ENCODE assay signal across 14 mouse cellular contexts in genomic region chr10:3978326-3978725, GRCm38 (mm10). TPM values are rescaled to one million over a fixed set of nuclear protein-coding genes. Genes with fewer than 3 reads are reported as not detected.
DNase-seq lines count a peak whose midpoint lies in the region; ATAC-seq and TF ChIP-seq lines count a peak whose summit lies in the region.
"Had no signal": no experiment of that assay in that cellular context is flagged by ENCODE, and none has a peak within 500 bp of the region (broad histone marks: within the 10 kb centered on the region; RNA-seq: fewer than 3 reads in every experiment).

No protein-coding gene starts in this region.

- peak overlapping the region; percentile 41; the same call in 1 of the 2 replicates for H3K27ac ChIP-seq in neural tube, embryonic 15.5 days (replicated peaks)
- no peak overlapping the region for H3K27ac ChIP-seq in intestine, embryonic 14.5 days (ENCODE audit: low read depth)
- H3K27ac ChIP-seq in stomach, postnatal 0 days (replicated peaks) = peak overlapping the region; percentile 35; the same call in 1 of the 2 replicates
- H3K27ac ChIP-seq: embryonic facial prominence, embryonic 12.5 days; forebrain, embryonic 10.5 days; heart, embryonic 10.5 days; hindbrain, embryonic 10.5 days had no signal

- no peak for TF ChIP-seq EP300 in stomach, postnatal 0 days (optimal IDR thresholded peaks at IDR 0.05)

- H3K4me1 ChIP-seq in neural tube, embryonic 15.5 days = peaks cover 6% of the 10 kb centered on the region
- H3K4me1 ChIP-seq in intestine, embryonic 14.5 days (replicated peaks; ENCODE audit: control insufficient read depth, insufficient read depth, low read length) = peaks cover 25% of the 10 kb centered on the region
- H3K4me1 ChIP-seq in stomach, postnatal 0 days (replicated peaks; ENCODE audit: control insufficient read depth, insufficient read depth) = no peaks in the 10 kb centered on the region

- no peak for TF ChIP-seq CTCF in stomach, postnatal 0 days (IDR thresholded peaks at IDR 0.05; ENCODE audit: low read depth)

- no peaks in the 10 kb centered on the region for H3K9me3 ChIP-seq in neural tube, embryonic 15.5 days (replicated peaks)
- no peaks in the 10 kb centered on the region for H3K9me3 ChIP-seq in intestine, embryonic 14.5 days (ENCODE audit: control insufficient read depth, low read length)
- no peaks in the 10 kb centered on the region for H3K9me3 ChIP-seq in stomach, postnatal 0 days (ENCODE audit: control insufficient read depth, low read length)
- H3K9me3 ChIP-seq: embryonic facial prominence, embryonic 12.5 days; heart, embryonic 10.5 days had no signal

- DNase-seq in kidney, adult 9 months = peak; percentile 22
- no peak for DNase-seq in kidney, postnatal 10 days
- DNase-seq in neural tube, embryonic 10.5 days (ENCODE audit: extremely low spot score, low spot score) = no peak
- DNase-seq in intestine, embryonic 14.5 days (ENCODE audit: low spot score) = no peak
- DNase-seq in stomach, postnatal 0 days (ENCODE audit: low spot score) = no peak
- no peak for DNase-seq in left cerebral cortex, adult 11 months (ENCODE audit: low spot score)
- DNase-seq: adrenal gland, adult 8-10 months; lung, adult 18-20 months; right cerebral cortex, postnatal 4 days had no signal

- H3K4me3 ChIP-seq in neural tube, embryonic 15.5 days (replicated peaks) = no peak overlapping the region
- no peak overlapping the region for H3K4me3 ChIP-seq in intestine, embryonic 14.5 days (ENCODE audit: low read depth, low read length)
- H3K4me3 ChIP-seq in stomach, postnatal 0 days (ENCODE audit: low read depth, low read length) = no peak overlapping the region
- H3K4me3 ChIP-seq: embryonic facial prominence, embryonic 12.5 days; forebrain, embryonic 10.5 days; heart, embryonic 10.5 days; hindbrain, embryonic 10.5 days had no signal

- 42% methylated on average over 3 of the region's 3 CpGs for WGBS in neural tube, embryonic 15.5 days
- WGBS in intestine, embryonic 14.5 days = 54% methylated on average over 3 of the region's 3 CpGs
- WGBS in stomach, postnatal 0 days = 43% methylated on average over 3 of the region's 3 CpGs

- ATAC-seq in neural tube, embryonic 15.5 days (ENCODE audit: low FRiP score) = no peak
- ATAC-seq in intestine, embryonic 14.5 days (replicated peaks; ENCODE audit: low FRiP score, low TSS enrichment, low read depth) = peak; percentile 41; the same call in 1 of the 2 replicates
- ATAC-seq in stomach, postnatal 0 days (ENCODE audit: low FRiP score, low TSS enrichment) = peak; percentile 73

- no peak overlapping the region for H3K9ac ChIP-seq in neural tube, embryonic 15.5 days (replicated peaks)
- no peak overlapping the region for H3K9ac ChIP-seq in intestine, embryonic 14.5 days (ENCODE audit: low read length)
- no peak overlapping the region for H3K9ac ChIP-seq in stomach, postnatal 0 days (ENCODE audit: low read length)
- H3K9ac ChIP-seq: embryonic facial prominence, embryonic 12.5 days had no signal

- H3K36me3 ChIP-seq in neural tube, embryonic 15.5 days = peaks cover 6% of the 10 kb centered on the region
- H3K36me3 ChIP-seq in intestine, embryonic 14.5 days (ENCODE audit: control insufficient read depth, insufficient read depth, low read length) = peaks cover 33% of the 10 kb centered on the region
- H3K36me3 ChIP-seq in stomach, postnatal 0 days (ENCODE audit: control insufficient read depth, insufficient read depth, low read length) = no peaks in the 10 kb centered on the region

- no peaks in the 10 kb centered on the region for H3K27me3 ChIP-seq in neural tube, embryonic 15.5 days (replicated peaks)
- no peaks in the 10 kb centered on the region for H3K27me3 ChIP-seq in intestine, embryonic 14.5 days (replicated peaks; ENCODE audit: control insufficient read depth, insufficient read depth, low read length)
- no peaks in the 10 kb centered on the region for H3K27me3 ChIP-seq in stomach, postnatal 0 days (ENCODE audit: control insufficient read depth, insufficient read depth, low read length)
- H3K27me3 ChIP-seq: embryonic facial prominence, embryonic 12.5 days had no signal

- H3K4me2 ChIP-seq in neural tube, embryonic 15.5 days = no peak overlapping the region
- no peak overlapping the region for H3K4me2 ChIP-seq in intestine, embryonic 14.5 days (ENCODE audit: low read length)
- no peak overlapping the region for H3K4me2 ChIP-seq in stomach, postnatal 0 days (replicated peaks; ENCODE audit: low read depth)
- H3K4me2 ChIP-seq: embryonic facial prominence, embryonic 12.5 days had no signal

RNA-seq across cellular contexts. Expression of gene Mthfd1l, which starts 5.4 kb away (rescaled TPM):
- 6.7 and 9.9 TPM in 2 replicates for polyA plus RNA-seq in neural tube, embryonic 15.5 days (2015; fragmentation: Nextera tagmentation; extraction: Ambion mirVana)
- polyA plus RNA-seq in intestine, embryonic 14.5 days (2014; fragmentation: Nextera tagmentation; extraction: Ambion mirVana) = 23.9 and 27.5 TPM in 2 replicates
- 5.4 and 5.5 TPM in 2 replicates for polyA plus RNA-seq in stomach, postnatal 0 days (2015; fragmentation: Nextera tagmentation; extraction: Ambion mirVana)
